Mouse (Mus musculus) heart, adult 2 months (tissue): ENCODE data around the gene Nup210l.

Source experiments
- CTCF ChIP-seq: fragments of 200-600 bp; IDR thresholded peaks from 2 replicates; pipeline ENCODE4 v1.8.1; 2022; ENCODE audit warnings: antibody characterized with exemption, mild to moderate bottlenecking, moderate library complexity
- EP300 ChIP-seq: fragments of 200-500 bp; IDR thresholded peaks from 2 replicates; pipeline ENCODE4 v1.6.1; 2011; ENCODE audit warnings: low read depth, low read length, control low read depth; ENCODE audit not compliant: insufficient read depth

GRCm38 (mm10) chr3:90097928-90098327 lies 6.0 kb upstream of the Nup210l start:
- TF ChIP-seq CTCF (no peak), EP300 (no peak)
